Mouse (Mus musculus): ENCODE measurements around the gene Btf3l4. TPM values are rescaled to one million over a fixed set of nuclear protein-coding genes. Genes with fewer than 3 reads are reported as not detected.

The Btf3l4 gene
- polyA plus RNA-seq, 1 experiment = 82.5 TPM

- H3K27ac ChIP-seq (ENCODE audit: insufficient read depth, low read length) = no peak overlapping the region
- H3K4me3 ChIP-seq (ENCODE audit: insufficient read depth, low read length) = no peak overlapping the region
- H3K4me1 ChIP-seq (ENCODE audit: control insufficient read depth, insufficient read depth, low read length) = no peaks in the 10 kb centered on the region
- no peak for TF ChIP-seq POLR2A (IDR thresholded peaks at IDR 0.05; ENCODE audit: extremely low read depth, insufficient read depth, low read length)
- no peak for TF ChIP-seq CTCF (IDR thresholded peaks at IDR 0.05; ENCODE audit: extremely low read depth, insufficient read depth, low read length)
Measured at GRCm38 (mm10) chr4:108789258-108789936, 44.0 kb downstream of the Btf3l4 start.

GRCm38 (mm10) chr4:108782421-108783085, 50.9 kb downstream of the Btf3l4 start:
- TF ChIP-seq CTCF (IDR thresholded peaks at IDR 0.05; ENCODE audit: extremely low read depth, insufficient read depth, low read length) = no peak
- no peak for TF ChIP-seq POLR2A (IDR thresholded peaks at IDR 0.05; ENCODE audit: extremely low read depth, insufficient read depth, low read length)
- Histone ChIP-seq H3K27ac (ENCODE audit: insufficient read depth, low read length) (peak overlapping the region; percentile 82), H3K4me3 (ENCODE audit: insufficient read depth, low read length) (no peak overlapping the region; the same call in 1 of the 2 replicates), H3K4me1 (ENCODE audit: control insufficient read depth, insufficient read depth, low read length) (peaks cover 4% of the 10 kb centered on the region)

GRCm38 (mm10) chr4:108781596-108781995, 51.8 kb downstream of the Btf3l4 start:
- Histone ChIP-seq H3K4me1 (ENCODE audit: control insufficient read depth, insufficient read depth, low read length) (peaks cover 4% of the 10 kb centered on the region), H3K27ac (ENCODE audit: insufficient read depth, low read length) (peak overlapping the region; percentile 98), H3K4me3 (ENCODE audit: insufficient read depth, low read length) (peak overlapping the region; percentile 84)
- no peak for TF ChIP-seq CTCF (IDR thresholded peaks at IDR 0.05; ENCODE audit: extremely low read depth, insufficient read depth, low read length)
- TF ChIP-seq POLR2A (IDR thresholded peaks at IDR 0.05; ENCODE audit: extremely low read depth, insufficient read depth, low read length) = no peak

GRCm38 (mm10) chr4:108780864-108781205, 52.6 kb downstream of the Btf3l4 start:
- Histone ChIP-seq H3K4me3 (ENCODE audit: insufficient read depth, low read length) (peak overlapping the region; percentile 84), H3K4me1 (ENCODE audit: control insufficient read depth, insufficient read depth, low read length) (peaks cover 4% of the 10 kb centered on the region), H3K27ac (ENCODE audit: insufficient read depth, low read length) (peak overlapping the region; percentile 98)
- TF ChIP-seq CTCF (IDR thresholded peaks at IDR 0.05; ENCODE audit: extremely low read depth, insufficient read depth, low read length) (no peak), POLR2A (IDR thresholded peaks at IDR 0.05; ENCODE audit: extremely low read depth, insufficient read depth, low read length) (no peak)

- Histone ChIP-seq H3K27ac (ENCODE audit: insufficient read depth, low read length) (peak within 1 kb of the TSS; percentile 100), H3K4me3 (ENCODE audit: insufficient read depth, low read length) (peak within 1 kb of the TSS; percentile 84), H3K4me1 (ENCODE audit: control insufficient read depth, insufficient read depth, low read length) (peaks cover 4% of the 10 kb centered on the region)
- TF ChIP-seq POLR2A (IDR thresholded peaks at IDR 0.05; ENCODE audit: extremely low read depth, insufficient read depth, low read length) = no peak
- TF ChIP-seq CTCF (IDR thresholded peaks at IDR 0.05; ENCODE audit: extremely low read depth, insufficient read depth, low read length) = no peak
Measured at GRCm38 (mm10) chr4:108780057-108780863, 53.2 kb downstream of the Btf3l4 start, which contains the start of gene Zfyve9. Zfyve9 (minus strand) TSS chr4:108780798.

GRCm38 (mm10) chr4:108779763-108780056, 53.7 kb downstream of the Btf3l4 start:
- H3K4me3 ChIP-seq (ENCODE audit: insufficient read depth, low read length) = peak overlapping the region; percentile 84
- H3K27ac ChIP-seq (ENCODE audit: insufficient read depth, low read length) = peak overlapping the region; percentile 100
- TF ChIP-seq CTCF (IDR thresholded peaks at IDR 0.05; ENCODE audit: extremely low read depth, insufficient read depth, low read length) (no peak), POLR2A (IDR thresholded peaks at IDR 0.05; ENCODE audit: extremely low read depth, insufficient read depth, low read length) (peak; percentile 14; the same call in 1 of the 2 replicates)

GRCm38 (mm10) chr4:108768527-108768926, 64.9 kb downstream of the Btf3l4 start:
- Histone ChIP-seq H3K4me3 (ENCODE audit: insufficient read depth, low read length) (no peak overlapping the region), H3K4me1 (ENCODE audit: control insufficient read depth, insufficient read depth, low read length) (no peaks in the 10 kb centered on the region), H3K27ac (ENCODE audit: insufficient read depth, low read length) (no peak overlapping the region)
- TF ChIP-seq POLR2A (IDR thresholded peaks at IDR 0.05; ENCODE audit: extremely low read depth, insufficient read depth, low read length) = no peak

More at GRCm38 (mm10) chr4:108779763-108780056, 53.7 kb downstream of the Btf3l4 start:
- H3K4me1 ChIP-seq (ENCODE audit: control insufficient read depth, insufficient read depth, low read length) = peaks cover 4% of the 10 kb centered on the region

Other genes with a start within 250 kb of the Btf3l4 start
- 41.8 and 48.0 TPM in 2 replicates for gene Cc2d1b, start 213.7 kb downstream of the Btf3l4 start, polyA plus RNA-seq (2012; rRNA removed)
- gene 3110021N24Rik, start 114.0 kb downstream of the Btf3l4 start, polyA plus RNA-seq (2012; rRNA removed) = 0.48 and 0.51 TPM in 2 replicates
- gene Zfyve9, start 52.8 kb downstream of the Btf3l4 start, polyA plus RNA-seq (2012; rRNA removed) = 23.6 and 24.2 TPM in 2 replicates
- gene Txndc12, start 987 bp upstream of the Btf3l4 start, polyA plus RNA-seq (2012; rRNA removed) = 42.5 and 43.9 TPM in 2 replicates
- gene Kti12, start 14.2 kb upstream of the Btf3l4 start, polyA plus RNA-seq (2012; rRNA removed) = 18.3 and 18.4 TPM in 2 replicates
- gene A730015C16Rik, start 15.0 kb upstream of the Btf3l4 start, polyA plus RNA-seq (2012; rRNA removed) = 0.32 TPM in 1 of 2 replicates, not detected in the other
- 107 and 115 TPM in 2 replicates for gene Rab3b, start 45.4 kb upstream of the Btf3l4 start, polyA plus RNA-seq (2012; rRNA removed)
- gene Nrd1, start 167.0 kb upstream of the Btf3l4 start, polyA plus RNA-seq (2012; rRNA removed) = 152 and 158 TPM in 2 replicates